Mouse (Mus musculus): ENCODE results near the gene Sp1. TPM values are rescaled to one million over a fixed set of nuclear protein-coding genes. Genes with fewer than 3 reads are reported as not detected.
A peak's percentile ranks its signal among the peaks of the same experiment; 100 is the strongest.

The Sp1 gene
- polyA plus RNA-seq, 1 experiment from 2014 or later = 7.6 TPM

DNA sequence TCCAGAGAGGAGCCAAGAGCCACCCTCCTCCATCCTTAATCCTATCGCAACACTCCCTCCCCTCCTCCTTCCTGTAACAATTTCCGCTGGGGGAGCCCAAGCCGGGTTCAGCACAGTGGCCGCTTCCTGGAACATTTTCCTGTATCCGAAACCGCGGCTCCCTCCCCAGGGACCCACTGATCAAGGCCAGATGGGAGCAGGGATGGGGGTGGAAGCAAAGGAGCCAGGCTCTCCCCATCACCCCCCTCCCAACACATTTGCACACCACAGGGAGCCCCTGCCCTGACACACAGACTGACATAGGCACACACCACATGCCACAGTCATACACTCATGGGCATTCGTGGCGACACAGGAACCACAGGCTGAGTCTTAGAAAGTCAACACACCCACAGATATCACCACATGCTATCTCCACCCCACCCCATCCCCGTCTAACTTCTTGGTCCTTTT, 28.1 kb upstream of the Sp1 start:
- peak overlapping the region; percentile 83; the same call in 1 of the 2 replicates for H3K4me3 ChIP-seq
- 5% methylated on average over 10 of the region's 10 CpGs for WGBS
- peak overlapping the region; percentile 86 for H3K27ac ChIP-seq
- no peaks in the 10 kb centered on the region for H3K9me3 ChIP-seq
- peaks cover 22% of the 10 kb centered on the region for H3K4me1 ChIP-seq
- no peaks in the 10 kb centered on the region for H3K27me3 ChIP-seq (ENCODE audit: insufficient read depth, poor library complexity, severe bottlenecking)
- no peak for DNase-seq (ENCODE audit: low spot score)
- no peaks in the 10 kb centered on the region for H3K36me3 ChIP-seq

DNA sequence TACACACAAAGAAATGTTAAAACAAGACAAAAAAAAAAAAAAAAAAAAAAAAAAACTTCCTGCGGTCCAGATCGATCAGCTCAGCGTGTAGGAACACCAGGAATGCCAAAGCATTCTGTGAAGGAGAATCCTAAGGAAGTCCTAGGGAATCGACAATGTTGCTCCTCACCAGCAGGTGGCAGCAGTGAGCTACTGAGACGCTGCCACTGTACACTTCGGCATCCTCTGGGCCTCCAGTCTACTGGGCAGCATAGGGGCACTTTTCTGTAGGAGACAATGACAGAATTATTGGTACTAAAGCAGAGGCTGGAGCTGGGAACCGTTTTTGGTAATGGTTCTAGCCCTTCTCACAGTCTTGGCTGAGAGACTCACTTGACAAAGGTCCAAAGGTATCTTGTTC, 24.4 kb upstream of the Sp1 start:
- Histone ChIP-seq H3K27ac (no peak overlapping the region), H3K9me3 (no peaks in the 10 kb centered on the region), H3K4me1 (peaks cover 16% of the 10 kb centered on the region), H3K4me3 (no peak overlapping the region), H3K27me3 (ENCODE audit: insufficient read depth, poor library complexity, severe bottlenecking) (no peaks in the 10 kb centered on the region), H3K36me3 (no peaks in the 10 kb centered on the region)
- peak; percentile 90 for DNase-seq (ENCODE audit: low spot score)
- 2% methylated on average over 7 of the region's 7 CpGs for WGBS

DNA sequence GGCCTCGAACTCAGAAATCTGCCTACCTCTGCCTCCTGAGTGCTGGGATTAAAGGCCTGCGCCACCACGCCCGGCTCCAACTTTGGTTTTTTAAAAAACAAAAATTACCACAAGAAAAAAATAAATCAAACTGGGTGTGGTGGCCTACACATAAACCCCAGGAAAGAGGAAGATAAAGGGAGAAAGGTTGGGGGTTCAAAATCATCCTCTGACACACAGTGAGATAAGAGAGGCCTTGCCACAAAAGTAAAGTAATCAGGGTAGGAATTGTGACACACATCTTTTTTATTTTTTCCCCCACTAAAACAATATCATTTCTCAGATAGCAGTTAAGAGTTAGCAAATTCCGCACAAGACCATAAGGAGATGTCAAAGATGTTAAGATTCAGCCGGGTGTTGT, 22.3 kb upstream of the Sp1 start:
- no peaks in the 10 kb centered on the region for H3K27me3 ChIP-seq (ENCODE audit: insufficient read depth, poor library complexity, severe bottlenecking)
- H3K36me3 ChIP-seq = no peaks in the 10 kb centered on the region
- no peaks in the 10 kb centered on the region for H3K4me1 ChIP-seq
- H3K4me3 ChIP-seq = no peak overlapping the region
- DNase-seq (ENCODE audit: low spot score) = no peak
- 84% methylated on average over 6 of the region's 6 CpGs for WGBS
- H3K27ac ChIP-seq = no peak overlapping the region
- no peaks in the 10 kb centered on the region for H3K9me3 ChIP-seq

DNA sequence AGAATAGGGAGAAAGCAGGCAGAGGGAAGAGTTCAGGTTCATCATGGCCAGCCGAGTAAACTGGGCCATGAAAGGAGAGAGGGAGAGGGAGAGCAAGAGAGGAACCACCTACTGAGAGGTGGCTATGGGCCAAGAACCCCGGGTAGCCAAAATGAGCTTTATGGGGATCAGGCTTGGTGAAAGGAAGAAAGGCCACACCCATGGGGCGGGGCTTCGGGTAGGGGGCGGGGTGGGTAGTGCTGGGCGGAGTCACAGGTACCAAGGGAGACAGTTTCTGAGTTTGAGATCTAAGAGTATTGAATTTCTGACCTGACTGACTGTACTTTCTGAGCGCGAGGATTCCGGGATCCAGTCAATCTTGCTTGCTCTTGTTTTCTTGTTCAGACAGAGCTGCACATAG, 19.3 kb upstream of the Sp1 start:
- DNase-seq (ENCODE audit: low spot score) = no peak
- WGBS = 43% methylated on average over 9 of the region's 9 CpGs
- Histone ChIP-seq H3K36me3 (no peaks in the 10 kb centered on the region), H3K9me3 (no peaks in the 10 kb centered on the region), H3K27ac (no peak overlapping the region), H3K4me1 (no peaks in the 10 kb centered on the region), H3K27me3 (ENCODE audit: insufficient read depth, poor library complexity, severe bottlenecking) (no peaks in the 10 kb centered on the region), H3K4me3 (no peak overlapping the region)

DNA sequence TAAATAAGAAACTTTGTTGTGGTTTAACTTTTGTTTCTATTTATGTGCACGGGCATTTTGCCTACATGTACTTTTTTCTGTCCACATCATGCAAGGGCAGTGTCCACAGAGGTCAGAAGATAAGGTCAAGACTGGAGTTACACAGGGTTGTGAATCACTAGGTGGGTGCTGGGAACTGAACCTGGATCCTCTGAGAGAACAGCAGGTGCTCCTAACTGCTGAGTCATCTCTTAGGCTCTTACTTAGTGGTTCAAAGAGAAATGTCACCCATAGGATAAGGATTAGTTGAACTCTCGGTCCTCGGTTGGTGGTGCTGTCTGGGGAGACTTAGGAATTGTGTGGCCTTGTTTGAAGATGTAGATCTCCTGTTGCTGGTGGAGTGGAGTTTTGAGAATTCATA, 17.0 kb upstream of the Sp1 start:
- DNase-seq (ENCODE audit: low spot score) = no peak
- Histone ChIP-seq H3K4me3 (no peak overlapping the region), H3K27me3 (ENCODE audit: insufficient read depth, poor library complexity, severe bottlenecking) (no peaks in the 10 kb centered on the region), H3K4me1 (peaks cover 15% of the 10 kb centered on the region), H3K9me3 (no peaks in the 10 kb centered on the region), H3K36me3 (no peaks in the 10 kb centered on the region), H3K27ac (no peak overlapping the region)
- 79% methylated on average over 3 of the region's 3 CpGs for WGBS

DNA sequence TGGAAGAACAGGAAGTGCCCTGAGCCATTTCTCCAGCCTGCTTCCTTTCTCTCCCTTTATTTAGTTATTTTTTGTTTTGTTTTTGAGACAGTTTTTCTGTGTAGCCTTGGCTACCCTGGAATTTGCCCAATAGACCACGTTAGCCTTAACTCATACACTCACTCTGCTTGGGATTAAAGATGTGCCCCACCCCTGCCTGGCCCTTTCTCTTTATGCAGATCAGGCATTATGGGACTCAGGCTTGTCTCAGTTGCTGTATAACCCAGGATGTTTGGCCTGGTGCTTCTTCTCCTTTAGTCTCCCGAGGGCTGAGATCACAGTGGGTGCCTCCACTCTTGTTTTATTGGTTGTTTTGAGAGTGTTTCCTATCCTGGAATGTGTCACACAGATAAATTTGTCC, 13.4 kb upstream of the Sp1 start:
- H3K36me3 ChIP-seq = no peaks in the 10 kb centered on the region
- H3K4me3 ChIP-seq = no peak overlapping the region
- 20% methylated on average over 2 of the region's 2 CpGs for WGBS
- H3K27me3 ChIP-seq (ENCODE audit: insufficient read depth, poor library complexity, severe bottlenecking) = no peaks in the 10 kb centered on the region
- no peak overlapping the region for H3K27ac ChIP-seq
- H3K4me1 ChIP-seq = peaks cover 35% of the 10 kb centered on the region
- H3K9me3 ChIP-seq = no peaks in the 10 kb centered on the region
- DNase-seq (ENCODE audit: low spot score) = no peak

DNA sequence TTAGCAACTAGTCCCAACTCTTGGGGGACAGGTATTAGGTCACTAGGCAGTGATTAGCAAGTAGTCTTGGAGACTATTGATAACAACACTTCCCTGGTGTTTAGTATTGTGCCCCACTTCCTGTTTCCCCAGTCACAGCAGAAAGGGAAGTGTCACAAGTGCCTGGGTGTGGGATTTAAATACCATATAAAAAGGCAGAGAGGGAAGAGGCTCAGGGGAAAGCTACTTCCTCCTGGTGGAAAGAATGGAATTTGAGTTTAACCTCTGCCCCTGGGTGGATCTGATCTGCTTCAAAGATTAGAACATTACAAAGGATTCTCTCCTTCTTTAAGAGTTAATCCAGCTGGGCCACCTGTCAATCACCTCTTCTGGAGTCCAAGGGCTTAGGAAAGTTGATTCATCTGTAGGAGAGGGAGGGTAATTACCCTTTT, 12.3 kb upstream of the Sp1 start:
- H3K9me3 ChIP-seq = no peaks in the 10 kb centered on the region
- no peaks in the 10 kb centered on the region for H3K36me3 ChIP-seq
- no peak for DNase-seq (ENCODE audit: low spot score)
- peak overlapping the region; percentile 53; the same call in 1 of the 2 replicates for H3K27ac ChIP-seq
- H3K4me1 ChIP-seq = peaks cover 37% of the 10 kb centered on the region
- H3K27me3 ChIP-seq (ENCODE audit: insufficient read depth, poor library complexity, severe bottlenecking) = no peaks in the 10 kb centered on the region
- H3K4me3 ChIP-seq = no peak overlapping the region

DNA sequence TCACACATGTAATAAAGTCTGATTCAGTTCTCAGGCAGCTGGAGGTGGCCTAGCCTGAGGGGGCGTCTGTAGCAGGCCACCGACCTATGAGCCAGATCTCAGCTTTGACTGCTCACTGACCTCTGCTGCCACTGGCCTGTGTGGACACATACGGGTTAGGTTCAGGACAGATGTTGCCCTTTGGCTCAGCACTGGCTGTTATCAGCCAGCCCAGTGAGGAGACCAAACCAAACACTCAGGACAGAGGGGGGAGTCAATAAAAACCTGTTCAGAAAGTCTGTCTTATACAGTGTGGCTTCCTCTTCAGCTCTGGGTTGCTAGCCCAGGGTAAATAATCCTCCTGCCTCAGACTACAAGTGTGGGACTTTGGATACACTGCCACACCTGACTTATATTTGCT, 10.9 kb upstream of the Sp1 start:
- no peaks in the 10 kb centered on the region for H3K36me3 ChIP-seq
- H3K27ac ChIP-seq = peak overlapping the region; percentile 69
- H3K27me3 ChIP-seq (ENCODE audit: insufficient read depth, poor library complexity, severe bottlenecking) = no peaks in the 10 kb centered on the region
- WGBS = 7% methylated on average over 3 of the region's 3 CpGs
- peaks cover 45% of the 10 kb centered on the region for H3K4me1 ChIP-seq
- H3K9me3 ChIP-seq = no peaks in the 10 kb centered on the region
- peak; percentile 89 for DNase-seq (ENCODE audit: low spot score)
- no peak overlapping the region for H3K4me3 ChIP-seq

DNA sequence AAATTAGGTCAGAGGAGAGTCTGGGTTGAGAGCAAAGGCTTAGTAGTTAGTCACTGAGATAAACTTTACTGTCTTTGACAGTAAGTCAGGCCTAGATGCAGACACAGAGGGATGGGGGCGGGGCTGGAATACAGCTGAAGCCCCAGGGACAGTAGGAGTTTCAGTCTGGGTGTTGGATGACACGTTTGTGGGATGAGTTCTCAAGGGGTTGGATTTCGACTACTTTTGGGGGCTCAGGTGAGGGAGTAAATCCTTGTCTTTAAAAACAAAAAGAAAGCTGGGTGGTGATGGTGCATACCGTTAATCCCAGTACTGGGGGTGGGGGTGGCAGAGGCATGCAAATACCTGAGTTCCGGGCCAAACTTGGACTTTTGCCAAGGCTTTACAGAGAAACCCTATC, 7.3 kb upstream of the Sp1 start:
- Histone ChIP-seq H3K9me3 (no peaks in the 10 kb centered on the region), H3K27me3 (ENCODE audit: insufficient read depth, poor library complexity, severe bottlenecking) (no peaks in the 10 kb centered on the region), H3K4me1 (peaks cover 42% of the 10 kb centered on the region), H3K36me3 (no peaks in the 10 kb centered on the region), H3K27ac (peak overlapping the region; percentile 92; the same call in 1 of the 2 replicates), H3K4me3 (peak overlapping the region; percentile 67)
- WGBS = 12% methylated on average over 5 of the region's 5 CpGs
- no peak for DNase-seq (ENCODE audit: low spot score)

DNA sequence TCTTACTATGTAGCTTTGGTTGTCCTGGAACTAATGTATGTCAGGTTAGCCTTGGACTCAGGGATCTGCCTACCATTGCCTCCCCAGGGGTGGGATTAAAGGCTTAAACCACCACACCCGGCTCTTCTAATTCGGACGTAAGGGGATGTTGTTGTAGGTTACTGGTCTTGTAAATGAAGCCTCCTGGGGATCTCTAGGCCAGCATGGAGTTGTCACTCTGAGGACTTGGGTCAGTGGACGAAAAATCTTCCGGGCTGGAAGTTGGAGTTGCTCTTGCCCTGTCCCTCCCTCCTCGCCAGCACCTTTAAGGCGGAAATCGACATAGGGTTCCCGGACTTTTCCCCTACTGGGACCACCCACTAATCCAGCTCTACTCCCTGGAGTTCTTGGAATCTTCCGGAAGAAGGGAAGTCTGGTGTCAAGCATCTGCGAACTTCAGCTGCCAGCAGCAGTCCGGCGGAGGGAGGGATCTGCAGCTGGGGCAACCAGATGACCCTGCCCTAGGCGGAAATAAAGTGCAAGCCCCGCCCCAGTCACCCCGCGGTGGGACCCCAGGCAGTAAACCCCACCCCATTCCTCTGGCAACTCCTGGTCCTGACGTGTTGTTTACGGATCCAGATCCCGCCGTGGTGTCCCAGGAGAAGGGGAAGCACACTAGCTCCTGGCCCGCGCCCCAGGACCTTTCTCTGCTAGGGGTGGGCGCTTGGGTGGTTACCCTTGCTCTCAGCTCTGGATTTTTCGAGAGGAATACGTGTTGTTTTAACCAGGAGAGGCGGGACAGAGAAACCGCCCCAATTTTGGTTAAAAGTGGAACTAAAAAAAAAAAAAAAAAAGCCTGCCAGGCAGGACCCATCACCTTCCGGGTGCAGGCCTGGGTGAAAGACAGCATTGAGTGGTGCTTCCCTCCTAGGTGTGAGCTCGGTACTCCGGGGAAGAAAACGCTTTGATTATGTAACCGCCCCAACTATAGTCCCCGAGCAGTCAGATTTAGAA, 6.4 kb upstream of the Sp1 start:
- Histone ChIP-seq H3K9me3 (no peaks in the 10 kb centered on the region), H3K4me3 (peak overlapping the region; percentile 67), H3K27ac (peak overlapping the region; percentile 92), H3K36me3 (no peaks in the 10 kb centered on the region), H3K4me1 (peaks cover 36% of the 10 kb centered on the region), H3K27me3 (ENCODE audit: insufficient read depth, poor library complexity, severe bottlenecking) (no peaks in the 10 kb centered on the region)
- 2% methylated on average over 34 of the region's 34 CpGs for WGBS
- peak; percentile 96 for DNase-seq (ENCODE audit: low spot score)

DNA sequence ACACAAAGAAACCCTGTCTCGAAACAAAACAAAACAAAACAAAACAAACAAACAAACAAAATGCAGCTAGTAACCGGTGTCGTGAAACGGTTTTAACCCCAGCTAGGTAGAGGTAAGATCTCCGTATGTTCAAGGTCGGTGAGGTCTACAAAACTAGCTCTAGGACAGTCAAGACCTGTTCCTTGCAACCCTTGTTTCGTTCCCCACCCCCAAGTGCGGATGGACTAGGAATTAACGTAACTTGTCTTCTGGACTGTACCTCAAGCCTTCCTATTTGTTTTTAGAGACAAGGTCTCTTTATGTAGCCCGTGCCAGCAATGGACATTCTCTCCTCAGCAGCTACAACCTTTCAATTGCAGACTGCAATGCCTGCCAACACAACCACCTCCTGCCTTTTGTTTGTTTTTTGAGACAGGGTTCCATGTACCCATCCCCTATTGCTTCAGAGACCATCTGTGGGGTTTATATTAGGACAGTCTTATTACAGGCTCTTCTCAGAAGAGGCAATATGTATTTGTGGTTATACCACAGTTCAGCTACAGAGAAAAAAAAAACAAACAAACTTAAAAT, 5.4 kb upstream of the Sp1 start:
- Histone ChIP-seq H3K27ac (peak overlapping the region; percentile 92), H3K9me3 (no peaks in the 10 kb centered on the region), H3K27me3 (ENCODE audit: insufficient read depth, poor library complexity, severe bottlenecking) (no peaks in the 10 kb centered on the region), H3K36me3 (no peaks in the 10 kb centered on the region), H3K4me3 (peak overlapping the region; percentile 67), H3K4me1 (peaks cover 32% of the 10 kb centered on the region)
- 73% methylated on average over 10 of the region's 10 CpGs for WGBS
- DNase-seq (ENCODE audit: low spot score) = no peak

DNA sequence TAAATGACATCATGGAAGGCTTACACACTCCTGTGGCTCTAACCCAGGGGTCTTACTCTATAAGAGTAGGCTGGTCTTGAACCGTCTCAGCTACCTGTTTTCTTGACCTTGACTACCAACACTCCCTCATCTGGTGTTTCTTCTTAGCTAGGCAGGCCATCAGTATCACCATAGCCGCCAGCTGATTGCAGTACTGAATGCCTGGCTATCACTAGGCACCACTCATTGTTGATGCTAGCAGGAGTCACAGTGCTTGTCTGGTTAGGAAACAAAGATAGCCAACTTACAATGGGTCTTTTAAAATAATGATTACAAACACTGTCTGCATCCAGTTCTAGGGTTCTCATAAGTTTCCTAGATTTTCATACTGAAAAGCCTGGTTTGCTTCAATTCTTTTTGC, 4.7 kb upstream of the Sp1 start:
- H3K4me3 ChIP-seq = no peak overlapping the region
- DNase-seq (ENCODE audit: low spot score) = peak; percentile 82
- H3K4me1 ChIP-seq = peaks cover 28% of the 10 kb centered on the region
- peak overlapping the region; percentile 92; the same call in 1 of the 2 replicates for H3K27ac ChIP-seq
- no peaks in the 10 kb centered on the region for H3K27me3 ChIP-seq (ENCODE audit: insufficient read depth, poor library complexity, severe bottlenecking)
- H3K36me3 ChIP-seq = no peaks in the 10 kb centered on the region
- WGBS = 40% methylated on average over 2 of the region's 2 CpGs
- H3K9me3 ChIP-seq = no peaks in the 10 kb centered on the region

DNA sequence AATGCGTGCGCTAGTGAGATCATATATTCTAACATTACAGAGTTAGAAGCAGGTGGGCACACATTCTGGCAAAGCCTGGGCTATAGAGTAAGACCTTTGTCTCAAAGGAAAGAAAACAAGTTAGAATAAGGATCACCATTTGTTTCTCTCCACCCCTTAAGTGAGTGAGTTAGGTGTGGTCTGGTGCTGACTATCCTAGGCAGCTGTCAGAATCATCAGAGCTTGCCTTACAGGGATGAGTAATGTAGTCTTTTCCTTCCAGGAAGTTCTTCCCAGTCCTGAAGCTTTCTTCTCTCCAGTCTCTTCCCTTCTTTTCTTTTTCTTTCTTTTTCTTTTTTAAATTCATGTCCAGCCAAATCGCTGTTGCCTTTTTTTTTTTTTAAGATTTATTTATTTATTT, 3.7 kb upstream of the Sp1 start:
- no peak overlapping the region for H3K4me3 ChIP-seq
- no peak overlapping the region for H3K27ac ChIP-seq
- no peaks in the 10 kb centered on the region for H3K36me3 ChIP-seq
- peaks cover 27% of the 10 kb centered on the region for H3K4me1 ChIP-seq
- 97% methylated on average over 3 of the region's 3 CpGs for WGBS
- no peaks in the 10 kb centered on the region for H3K9me3 ChIP-seq
- no peaks in the 10 kb centered on the region for H3K27me3 ChIP-seq (ENCODE audit: insufficient read depth, poor library complexity, severe bottlenecking)
- no peak for DNase-seq (ENCODE audit: low spot score)
